Mouse (Mus musculus) forebrain, embryonic 16.5 days (tissue): ENCODE data around the gene Trio. TPM values are rescaled to one million over a fixed set of nuclear protein-coding genes. Genes with fewer than 3 reads are reported as not detected.

Experiments used
- ATAC-seq: fragments of 200-750 bp; cut with Nextera tagmentation; 2 replicates; pipeline ENCODE4 v1.8.0; 2017; ENCODE audit warnings: mild to moderate bottlenecking, moderate library complexity
- H3K27ac ChIP-seq: fragments of 300-500 bp; sonication (generic); 2 replicates; pipeline ENCODE4 v1.5.1; 2014; ENCODE audit warnings: low read length, control low read depth
- H3K27me3 ChIP-seq: fragments of 300-500 bp; sonication (generic); replicated peaks from 2 replicates; pipeline ENCODE4 v1.6.1; 2014; ENCODE audit warnings: low read length; ENCODE audit not compliant: control insufficient read depth, insufficient read depth
- H3K36me3 ChIP-seq: fragments of 300-500 bp; sonication (generic); 2 replicates; pipeline ENCODE4 v1.6.1; 2014; ENCODE audit not compliant: control insufficient read depth, insufficient read depth
- H3K4me1 ChIP-seq: fragments of 300-500 bp; sonication (generic); replicated peaks from 2 replicates; pipeline ENCODE4 v1.6.1; 2014; ENCODE audit warnings: low read length; ENCODE audit not compliant: control insufficient read depth, insufficient read depth
- H3K4me2 ChIP-seq: fragments of 300-500 bp; sonication (generic); 2 replicates; pipeline ENCODE4 v1.6.1; 2014; ENCODE audit warnings: mild to moderate bottlenecking, low read length, control low read depth
- H3K4me3 ChIP-seq: fragments of 300-500 bp; sonication (generic); replicated peaks from 2 replicates; pipeline ENCODE4 v1.5.1; 2014; ENCODE audit warnings: mild to moderate bottlenecking, low read length, control low read depth
- H3K9ac ChIP-seq: fragments of 300-500 bp; sonication (generic); replicated peaks from 2 replicates; pipeline ENCODE4 v1.6.1; 2014; ENCODE audit warnings: low read depth, low read length, control low read depth
- H3K9me3 ChIP-seq: fragments of 300-500 bp; sonication (generic); 2 replicates; pipeline ENCODE4 v1.6.1; 2016; ENCODE audit warnings: low read length; ENCODE audit not compliant: control insufficient read depth
- WGBS: fragments of 180-500 bp; shearing (Covaris S2); extraction: QIAGEN DNeasy Blood & Tissue Kit; methylation state at CpG from one replicate; pipeline ENCODE4 v1.1.7; 2014; 5-methylcytosine and 5-hydroxymethylcytosine counted together
- polyA plus RNA-seq: library from polyadenylated mRNA; unstranded; fragments of >200 nt; fragmentation: Nextera tagmentation; extraction: Ambion mirVana; gene quantifications from 2 replicates; pipeline ENCODE4 v1.2.1, GENCODE M21; 2015

The Trio gene
- polyA plus RNA-seq, 1 experiment from 2014 or later, result 42.6 TPM

DNA sequence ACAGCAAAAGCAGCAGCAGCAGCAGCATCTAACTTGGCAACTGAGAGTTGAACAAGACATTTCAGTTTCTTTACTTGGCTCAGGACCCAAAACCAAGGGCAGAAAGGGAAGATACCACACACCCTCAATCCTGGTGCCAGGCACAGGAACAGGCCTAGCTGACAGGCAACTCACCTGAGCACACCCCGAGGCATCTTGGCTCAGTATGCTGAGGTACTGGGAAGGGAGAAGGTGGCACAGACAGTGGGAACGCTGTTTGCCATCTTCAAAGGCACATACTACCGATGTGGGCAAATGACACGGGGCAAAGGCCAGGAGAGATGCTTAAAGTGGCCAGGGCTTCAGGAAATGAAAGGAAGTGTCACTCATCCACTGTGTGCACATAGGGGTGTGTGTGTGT, 85.6 kb downstream of the Trio start:
- Histone ChIP-seq H3K9me3 (no peaks in the 10 kb centered on the region), H3K9ac (no peak overlapping the region), H3K27me3 (no peaks in the 10 kb centered on the region), H3K4me1 (peaks cover 78% of the 10 kb centered on the region), H3K27ac (no peak overlapping the region), H3K4me2 (no peak overlapping the region), H3K36me3 (no peaks in the 10 kb centered on the region), H3K4me3 (no peak overlapping the region)
- WGBS, result 57% methylated on average over 4 of the region's 4 CpGs
- no peak for ATAC-seq

DNA sequence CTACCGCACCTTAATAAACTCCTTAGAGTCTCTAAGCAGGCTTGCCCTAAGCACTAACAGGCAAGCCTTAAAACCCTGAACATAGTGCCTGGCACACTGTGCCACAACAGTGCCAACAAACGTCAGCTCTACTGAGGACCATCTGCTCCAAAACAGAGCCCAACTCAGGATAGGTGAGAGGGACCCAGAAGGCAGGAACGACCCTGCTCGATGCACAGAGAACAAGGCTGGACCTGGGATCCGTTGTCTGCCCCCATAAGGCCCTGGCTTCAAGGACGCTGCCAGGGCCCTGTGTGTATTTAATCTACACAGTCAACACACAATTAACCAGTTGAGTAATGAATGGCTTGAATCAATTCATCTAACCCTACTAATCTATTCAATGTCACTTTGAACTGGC, 86.8 kb downstream of the Trio start:
- no peak overlapping the region for H3K4me3 ChIP-seq
- 8% methylated on average over 6 of the region's 6 CpGs for WGBS
- H3K36me3 ChIP-seq, result no peaks in the 10 kb centered on the region
- peak; percentile 57 for ATAC-seq
- H3K4me2 ChIP-seq, result peak overlapping the region; percentile 70; the same call in 1 of the 2 replicates
- no peaks in the 10 kb centered on the region for H3K27me3 ChIP-seq
- H3K4me1 ChIP-seq, result peaks cover 66% of the 10 kb centered on the region
- peak overlapping the region; percentile 94 for H3K27ac ChIP-seq
- no peaks in the 10 kb centered on the region for H3K9me3 ChIP-seq
- H3K9ac ChIP-seq, result no peak overlapping the region

DNA sequence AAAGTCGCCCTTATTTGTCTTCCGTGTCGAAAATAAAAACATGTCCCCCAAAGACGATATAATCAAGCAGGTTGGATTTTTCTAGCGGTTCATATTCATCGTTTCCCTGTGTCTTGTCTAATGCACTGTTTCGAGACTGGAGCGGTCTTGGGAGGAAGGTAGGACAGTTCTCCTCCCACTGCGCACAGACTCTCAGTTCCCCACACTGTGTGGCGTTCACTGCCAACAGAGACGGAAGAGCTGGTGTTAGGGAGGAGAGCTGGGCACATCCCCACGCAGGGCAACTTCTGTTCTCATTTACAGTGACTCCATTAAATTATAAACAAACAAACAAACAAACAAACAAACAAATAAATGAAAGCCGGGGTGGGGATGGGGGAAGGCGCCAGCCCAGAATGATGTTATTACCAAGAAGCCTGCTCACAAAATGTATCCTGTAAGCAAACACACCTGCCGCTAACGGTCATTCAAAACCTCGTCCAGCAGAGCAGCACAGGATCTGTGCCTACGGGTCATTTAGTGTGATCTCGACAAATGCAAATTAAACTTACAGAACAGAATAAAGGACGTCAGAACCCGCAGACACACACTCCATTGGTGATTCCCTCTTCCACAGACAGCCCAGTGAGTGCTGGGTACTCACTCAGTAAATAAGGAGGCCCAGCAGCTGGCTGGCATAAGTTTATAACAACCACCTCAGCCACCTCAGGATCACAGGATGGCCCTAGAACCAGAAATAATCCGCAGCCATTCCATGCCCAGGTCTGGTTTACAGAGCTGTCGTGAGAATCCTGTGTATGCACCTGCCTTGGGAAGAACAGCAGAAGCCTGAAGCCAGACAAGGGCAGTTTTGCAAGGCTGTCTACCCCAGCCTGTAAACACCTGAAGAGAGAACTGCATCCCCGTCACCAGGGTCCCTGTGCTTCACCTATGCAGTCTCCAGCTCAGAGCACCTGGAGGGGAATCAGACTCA, 87.5 kb downstream of the Trio start:
- Histone ChIP-seq H3K9ac (peak overlapping the region; percentile 59), H3K4me3 (peak overlapping the region; percentile 39), H3K4me2 (peak overlapping the region; percentile 70), H3K4me1 (peaks cover 59% of the 10 kb centered on the region), H3K27me3 (no peaks in the 10 kb centered on the region), H3K27ac (peak overlapping the region; percentile 94), H3K36me3 (no peaks in the 10 kb centered on the region), H3K9me3 (no peaks in the 10 kb centered on the region)
- peak; percentile 81 for ATAC-seq
- WGBS, result 7% methylated on average over 24 of the region's 24 CpGs

DNA sequence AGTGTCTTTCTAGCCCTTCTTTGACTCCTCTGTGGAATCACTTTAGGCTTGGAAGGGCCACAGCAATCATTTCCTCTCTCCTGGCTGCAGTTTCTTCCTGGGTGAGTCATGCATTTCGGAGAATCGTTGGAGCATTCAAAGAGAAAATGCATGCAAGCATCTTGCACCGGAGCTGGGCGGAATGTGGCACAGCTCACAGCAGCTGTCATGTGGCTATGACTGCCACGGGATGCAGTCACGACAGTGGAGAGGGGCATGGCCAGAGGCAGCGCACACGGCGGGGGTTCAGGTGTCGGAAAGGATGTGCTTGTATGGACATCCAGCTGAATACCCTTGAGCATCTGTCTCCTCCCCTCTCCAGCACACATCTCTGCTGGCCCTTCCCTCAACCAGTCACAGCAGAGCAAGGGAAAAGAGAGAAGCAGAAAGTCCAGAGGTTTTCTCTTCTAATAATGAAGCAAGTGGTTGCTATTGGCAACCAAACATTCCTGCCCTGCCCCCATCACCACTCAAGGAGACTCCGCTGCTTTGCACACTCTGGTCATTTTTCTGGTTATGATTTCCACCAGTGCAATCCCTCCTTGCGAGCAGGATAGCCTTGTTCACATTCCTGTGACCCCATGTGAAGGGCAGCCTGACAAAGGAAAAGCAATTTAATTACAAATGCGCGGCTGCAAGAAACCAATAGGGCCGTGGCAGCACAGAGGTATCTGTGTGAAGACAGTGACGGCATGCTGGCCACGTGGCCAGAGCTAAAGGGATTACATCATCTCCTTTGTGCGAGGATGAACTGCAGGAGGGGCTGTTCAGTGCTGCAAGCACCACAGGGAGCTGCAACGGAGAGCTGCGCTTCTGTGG, 88.4 kb downstream of the Trio start:
- H3K4me2 ChIP-seq, result peak overlapping the region; percentile 70
- peak overlapping the region; percentile 94 for H3K27ac ChIP-seq
- H3K9ac ChIP-seq, result peak overlapping the region; percentile 59
- ATAC-seq, result peak; percentile 94
- no peaks in the 10 kb centered on the region for H3K27me3 ChIP-seq
- H3K4me1 ChIP-seq, result peaks cover 51% of the 10 kb centered on the region
- H3K36me3 ChIP-seq, result no peaks in the 10 kb centered on the region
- peak overlapping the region; percentile 39 for H3K4me3 ChIP-seq
- no peaks in the 10 kb centered on the region for H3K9me3 ChIP-seq
- 1% methylated on average over 20 of the region's 20 CpGs for WGBS

DNA sequence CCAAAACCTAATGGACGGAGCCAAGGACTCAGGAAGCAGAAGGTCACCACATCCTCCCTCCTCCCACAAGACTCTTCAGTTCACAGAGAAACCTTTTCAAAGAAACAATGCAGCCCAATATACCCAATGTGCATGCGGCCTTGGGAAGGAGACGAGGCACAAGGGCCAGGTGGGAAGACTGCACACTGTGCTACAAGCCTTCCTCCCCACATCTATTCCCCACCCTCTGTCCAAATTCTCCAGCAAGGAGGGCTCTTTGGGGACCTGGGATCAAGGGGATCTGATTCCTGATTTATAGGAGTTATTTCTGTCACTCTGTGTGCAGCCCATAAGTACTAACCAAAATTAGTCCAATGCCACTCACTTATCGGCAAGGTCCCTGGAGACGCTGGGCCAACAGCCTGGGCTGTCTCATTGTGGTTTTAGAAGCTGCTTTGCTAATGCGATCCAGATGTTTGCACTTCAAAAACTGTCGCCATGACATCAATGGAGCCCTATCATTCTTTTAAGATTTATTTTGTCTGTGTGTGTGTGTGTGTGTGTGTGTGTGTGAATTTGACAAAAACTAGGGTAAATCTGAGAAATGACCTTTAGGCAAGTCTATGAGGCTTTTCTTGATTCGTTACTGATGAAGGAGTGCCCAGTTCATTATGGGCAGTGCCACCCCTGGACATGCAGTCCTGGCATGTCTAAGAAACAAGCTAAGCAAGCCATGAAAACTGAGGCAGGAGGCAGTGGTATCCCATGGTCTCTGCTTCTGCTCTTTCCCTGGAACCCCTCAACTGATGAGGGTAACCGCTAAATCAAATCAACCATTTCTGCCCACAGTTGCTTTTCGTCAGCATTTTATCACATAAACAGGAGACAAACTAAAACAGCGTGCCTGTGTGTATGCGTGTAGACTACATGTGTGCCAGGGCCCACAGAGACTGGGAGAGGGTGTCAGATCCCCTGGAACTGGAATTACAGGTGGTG, 89.6 kb downstream of the Trio start:
- ATAC-seq, result no peak
- WGBS, result 74% methylated on average over 12 of the region's 12 CpGs
- no peaks in the 10 kb centered on the region for H3K36me3 ChIP-seq
- no peaks in the 10 kb centered on the region for H3K9me3 ChIP-seq
- H3K9ac ChIP-seq, result no peak overlapping the region; the same call in 1 of the 2 replicates
- H3K4me2 ChIP-seq, result peak overlapping the region; percentile 70
- H3K4me3 ChIP-seq, result no peak overlapping the region
- H3K27ac ChIP-seq, result peak overlapping the region; percentile 94
- H3K27me3 ChIP-seq, result no peaks in the 10 kb centered on the region
- H3K4me1 ChIP-seq, result peaks cover 41% of the 10 kb centered on the region

DNA sequence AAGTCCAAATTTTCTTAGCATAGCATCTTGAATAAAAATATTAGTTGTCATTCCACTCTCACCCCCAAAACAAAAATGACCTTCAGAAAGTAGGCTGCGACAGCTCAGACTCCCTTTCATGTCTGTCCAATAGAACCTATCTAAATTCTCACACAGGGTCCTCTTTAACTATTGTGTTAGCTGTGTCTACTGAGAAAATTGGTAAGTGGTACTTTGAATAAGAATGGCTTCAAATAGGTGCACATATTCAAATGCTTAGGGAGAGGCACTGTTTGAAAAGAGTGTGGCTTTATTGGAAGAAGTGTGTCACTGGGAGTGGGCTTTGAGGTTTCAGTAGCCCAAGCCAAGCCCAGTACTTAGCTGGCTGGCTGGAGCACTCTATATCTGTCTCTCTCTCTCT, 92.4 kb downstream of the Trio start:
- WGBS, result 39% methylated on average over 1 of the region's 1 CpGs
- no peak for ATAC-seq

DNA sequence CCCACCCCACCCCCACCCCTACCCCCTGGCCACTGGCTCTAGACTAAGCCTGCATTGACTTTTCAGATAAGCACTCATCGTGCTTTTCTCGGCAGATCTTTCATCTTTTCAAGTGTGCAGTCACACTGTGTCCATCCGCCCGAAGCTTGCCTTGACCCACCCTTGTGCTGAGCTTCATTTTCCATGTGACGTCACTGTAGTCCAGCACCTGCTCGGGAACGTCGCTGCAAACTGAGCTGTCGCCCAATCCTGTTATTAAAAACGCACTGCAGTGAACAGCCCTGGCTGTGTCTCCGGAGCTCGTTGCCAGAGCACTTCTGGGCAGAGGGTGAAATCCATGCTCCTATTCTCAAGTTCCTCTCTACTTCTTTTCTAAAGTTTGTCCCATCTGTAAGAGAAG, 93.8 kb downstream of the Trio start:
- Histone ChIP-seq H3K27ac (no peak overlapping the region), H3K4me2 (no peak overlapping the region), H3K4me1 (peaks cover 14% of the 10 kb centered on the region), H3K36me3 (no peaks in the 10 kb centered on the region), H3K9me3 (no peaks in the 10 kb centered on the region), H3K4me3 (no peak overlapping the region), H3K9ac (no peak overlapping the region), H3K27me3 (no peaks in the 10 kb centered on the region)
- 75% methylated on average over 12 of the region's 12 CpGs for WGBS
- no peak for ATAC-seq

More for the DNA sequence above, 92.4 kb downstream of the Trio start:
- no peak overlapping the region for H3K9ac ChIP-seq
- H3K4me3 ChIP-seq, result no peak overlapping the region
- no peaks in the 10 kb centered on the region for H3K9me3 ChIP-seq
- H3K4me2 ChIP-seq, result no peak overlapping the region
- H3K36me3 ChIP-seq, result no peaks in the 10 kb centered on the region
- no peak overlapping the region for H3K27ac ChIP-seq
- no peaks in the 10 kb centered on the region for H3K27me3 ChIP-seq
- H3K4me1 ChIP-seq, result peaks cover 22% of the 10 kb centered on the region

DNA sequence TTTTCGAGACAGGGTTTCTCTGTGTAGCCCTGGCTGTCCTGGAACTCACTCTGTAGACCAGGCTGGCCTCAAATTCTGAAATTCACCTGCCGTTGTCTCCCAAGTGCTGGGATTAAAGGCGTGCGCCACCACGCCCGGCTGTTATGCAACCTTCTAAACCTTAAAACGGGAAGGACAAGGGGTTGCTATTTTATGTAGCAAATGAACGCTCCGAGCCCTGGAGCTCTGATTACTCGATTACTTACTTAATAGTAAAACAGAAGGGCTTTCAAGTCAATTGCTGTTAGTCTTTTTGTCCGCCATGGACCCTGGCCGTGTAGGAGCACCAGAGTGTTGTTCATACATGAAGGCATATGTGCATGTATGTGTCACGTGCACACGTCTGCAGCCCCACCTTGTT, 94.2 kb downstream of the Trio start:
- Histone ChIP-seq H3K27ac (no peak overlapping the region), H3K9ac (no peak overlapping the region), H3K4me3 (no peak overlapping the region), H3K4me2 (no peak overlapping the region), H3K9me3 (no peaks in the 10 kb centered on the region), H3K27me3 (no peaks in the 10 kb centered on the region), H3K36me3 (no peaks in the 10 kb centered on the region), H3K4me1 (peaks cover 10% of the 10 kb centered on the region)
- WGBS, result 97% methylated on average over 14 of the region's 14 CpGs
- no peak for ATAC-seq
